Mouse (Mus musculus): ENCODE results near the gene Pptc7. TPM values are rescaled to one million over a fixed set of nuclear protein-coding genes. Genes with fewer than 3 reads are reported as not detected.
"Not testable (repeated sequence)": the region's sequence is repeated elsewhere in the genome, so short reads cannot be mapped to it uniquely, and the experiment has no call there.

Pptc7 gene
- polyA plus RNA-seq, 1 experiment from 2014 or later: 13.0 TPM

DNA sequence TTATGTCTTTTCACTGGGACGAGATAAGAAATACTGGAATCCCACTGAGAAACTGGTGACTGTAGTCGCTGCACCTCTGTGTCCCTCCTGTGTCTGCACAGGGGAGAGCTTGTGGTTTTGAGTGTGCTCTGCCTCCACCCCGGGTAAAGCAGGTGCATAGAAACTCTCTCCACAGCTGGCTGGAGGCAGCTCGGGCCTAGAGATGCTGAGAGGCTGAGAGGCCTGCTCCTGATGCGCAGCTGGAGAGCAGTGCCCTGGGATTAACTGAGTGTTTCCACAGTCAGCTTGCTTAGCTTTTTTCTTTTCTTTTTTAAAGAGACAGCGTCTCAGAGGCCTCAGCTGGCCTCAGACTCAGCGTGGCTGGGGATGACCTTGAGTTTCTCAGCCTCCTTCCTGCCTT lies 27.5 kb downstream of the Pptc7 start:
- no peak overlapping the region for H3K9ac ChIP-seq (ENCODE audit: low read depth, low read length)
- H3K4me2 ChIP-seq (replicated peaks; ENCODE audit: low read depth): no peak overlapping the region
- no peak for ATAC-seq
- H3K27me3 ChIP-seq (replicated peaks; ENCODE audit: control insufficient read depth, insufficient read depth, low read length): no peaks in the 10 kb centered on the region
- no peak for TF ChIP-seq CTCF (IDR thresholded peaks at IDR 0.05; ENCODE audit: low read depth)
- H3K9me3 ChIP-seq (ENCODE audit: control insufficient read depth): no peaks in the 10 kb centered on the region
- H3K4me3 ChIP-seq (ENCODE audit: low read depth, low read length): no peak overlapping the region
- H3K4me1 ChIP-seq (replicated peaks; ENCODE audit: control insufficient read depth, insufficient read depth, low read length): no peaks in the 10 kb centered on the region
- WGBS: 78% methylated on average over 7 of the region's 7 CpGs
- no peak overlapping the region for H3K27ac ChIP-seq (ENCODE audit: low read depth, low read length)
- H3K36me3 ChIP-seq (ENCODE audit: control insufficient read depth, insufficient read depth): peaks cover 74% of the 10 kb centered on the region

DNA sequence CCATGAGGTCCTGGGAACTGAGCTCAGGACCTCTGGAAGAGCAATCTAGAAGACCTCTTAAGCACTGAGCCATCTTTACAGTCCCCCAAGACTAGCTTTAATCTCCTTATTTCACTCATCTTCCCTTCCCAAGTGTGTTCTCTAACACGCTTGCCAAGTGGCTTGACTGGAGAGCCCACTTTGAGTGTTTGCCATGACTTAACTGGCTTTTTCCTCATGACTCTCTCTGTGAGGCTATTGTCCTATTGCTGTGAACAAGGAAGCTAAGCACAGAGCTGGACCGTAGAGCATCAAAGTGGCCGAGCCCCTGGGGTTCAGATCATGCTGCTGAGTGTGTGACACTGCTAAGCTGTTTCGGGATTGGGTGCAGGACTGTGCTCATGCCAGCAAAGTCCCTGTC lies 28.2 kb downstream of the Pptc7 start:
- H3K36me3 ChIP-seq (ENCODE audit: control insufficient read depth, insufficient read depth): peaks cover 81% of the 10 kb centered on the region
- H3K9ac ChIP-seq (ENCODE audit: low read depth, low read length): no peak overlapping the region
- no peak for ATAC-seq
- no peaks in the 10 kb centered on the region for H3K4me1 ChIP-seq (replicated peaks; ENCODE audit: control insufficient read depth, insufficient read depth, low read length)
- no peak for TF ChIP-seq CTCF (IDR thresholded peaks at IDR 0.05; ENCODE audit: low read depth)
- H3K4me3 ChIP-seq (ENCODE audit: low read depth, low read length): no peak overlapping the region
- H3K9me3 ChIP-seq (ENCODE audit: control insufficient read depth): no peaks in the 10 kb centered on the region
- WGBS: 90% methylated on average over 4 of the region's 4 CpGs
- H3K27ac ChIP-seq (ENCODE audit: low read depth, low read length): no peak overlapping the region
- no peak overlapping the region for H3K4me2 ChIP-seq (replicated peaks; ENCODE audit: low read depth)
- no peaks in the 10 kb centered on the region for H3K27me3 ChIP-seq (replicated peaks; ENCODE audit: control insufficient read depth, insufficient read depth, low read length)

DNA sequence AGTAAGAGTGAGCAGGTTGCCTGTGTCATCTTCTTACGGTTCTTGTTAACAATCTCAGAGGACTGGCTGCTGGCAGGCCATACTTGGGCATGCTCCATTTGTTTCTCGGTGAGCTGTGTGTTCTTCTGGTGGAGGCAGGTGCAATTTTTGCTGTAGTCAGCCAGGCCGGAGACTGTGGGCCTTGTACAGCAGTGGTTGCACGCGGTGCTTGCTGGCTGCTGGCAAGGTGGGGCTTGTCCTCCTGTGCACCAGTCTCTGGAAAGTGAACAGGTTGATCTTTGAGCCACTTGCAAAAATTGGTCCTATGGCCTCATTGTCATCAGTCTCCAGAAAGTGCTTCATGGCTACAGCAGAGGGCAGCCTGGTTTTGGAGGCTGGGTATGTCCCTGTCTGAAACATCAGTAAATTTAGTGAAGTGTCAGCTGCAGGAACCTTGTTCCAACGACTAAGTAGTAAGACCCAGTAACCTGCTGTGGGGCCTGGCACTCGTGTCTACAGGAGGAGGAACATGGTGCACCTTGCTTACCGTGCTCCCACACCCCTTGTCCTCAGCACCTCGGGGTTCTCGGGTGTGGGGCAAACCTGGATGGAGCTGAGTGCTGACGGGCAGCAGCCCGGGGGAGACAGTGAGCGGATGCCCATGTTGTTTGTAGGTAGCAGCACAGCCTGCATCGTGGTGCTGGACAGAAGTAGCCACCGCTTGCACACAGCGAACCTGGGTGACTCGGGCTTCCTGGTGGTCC lies 28.9 kb downstream of the Pptc7 start:
- no peaks in the 10 kb centered on the region for H3K9me3 ChIP-seq (ENCODE audit: control insufficient read depth)
- TF ChIP-seq CTCF (IDR thresholded peaks at IDR 0.05; ENCODE audit: low read depth): no peak
- H3K27me3 ChIP-seq (replicated peaks; ENCODE audit: control insufficient read depth, insufficient read depth, low read length): no peaks in the 10 kb centered on the region
- ATAC-seq: no peak
- peaks cover 81% of the 10 kb centered on the region for H3K36me3 ChIP-seq (ENCODE audit: control insufficient read depth, insufficient read depth)
- WGBS: 91% methylated on average over 17 of the region's 17 CpGs
- no peak overlapping the region for H3K27ac ChIP-seq (ENCODE audit: low read depth, low read length)
- no peaks in the 10 kb centered on the region for H3K4me1 ChIP-seq (replicated peaks; ENCODE audit: control insufficient read depth, insufficient read depth, low read length)
- no peak overlapping the region for H3K9ac ChIP-seq (ENCODE audit: low read depth, low read length)
- H3K4me2 ChIP-seq (replicated peaks; ENCODE audit: low read depth): no peak overlapping the region
- no peak overlapping the region for H3K4me3 ChIP-seq (ENCODE audit: low read depth, low read length)

DNA sequence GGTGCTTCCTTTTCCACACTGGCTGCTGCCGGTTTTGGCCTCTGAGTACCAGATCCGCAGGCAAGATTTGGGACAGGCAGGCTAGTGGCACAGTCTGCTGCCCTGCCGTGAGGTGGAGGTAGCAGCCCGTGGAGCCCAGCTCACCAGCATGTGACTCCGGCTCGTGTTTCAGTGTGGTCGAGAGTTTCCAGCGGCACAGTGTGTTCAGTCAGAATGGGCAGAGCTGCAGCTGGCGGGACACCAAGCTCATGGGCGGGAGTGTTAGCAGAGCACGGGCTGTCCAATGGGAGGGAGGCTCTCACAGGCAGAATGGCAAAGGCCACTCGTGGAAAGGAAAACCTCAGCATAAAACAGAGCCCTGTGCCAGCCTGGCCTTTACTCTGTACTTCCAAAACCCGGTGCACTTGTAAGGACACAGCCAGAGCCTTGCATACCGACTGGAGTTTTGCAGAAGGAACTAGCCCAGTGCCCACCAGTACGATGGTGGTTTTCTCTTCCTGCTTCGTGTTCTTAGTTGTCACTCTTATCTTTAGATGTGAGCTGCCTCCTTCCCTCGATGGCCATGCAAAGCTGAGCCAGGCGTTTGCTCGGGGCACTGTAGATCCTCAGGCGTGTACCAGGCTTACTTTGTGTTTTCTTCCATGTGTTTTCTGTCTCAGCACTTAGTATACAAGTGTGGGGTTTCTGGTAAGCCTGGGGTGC lies 31.0 kb downstream of the Pptc7 start:
- H3K9ac ChIP-seq (ENCODE audit: low read depth, low read length): no peak overlapping the region
- peaks cover 73% of the 10 kb centered on the region for H3K36me3 ChIP-seq (ENCODE audit: control insufficient read depth, insufficient read depth)
- peak; percentile 45 for ATAC-seq
- H3K4me3 ChIP-seq (ENCODE audit: low read depth, low read length): no peak overlapping the region
- 59% methylated on average over 20 of the region's 20 CpGs for WGBS
- no peaks in the 10 kb centered on the region for H3K9me3 ChIP-seq (ENCODE audit: control insufficient read depth)
- 0 out of 2 replicates have a peak, but pooled peaks have one; percentile 24 for TF ChIP-seq CTCF (IDR thresholded peaks at IDR 0.05; ENCODE audit: low read depth)
- no peaks in the 10 kb centered on the region for H3K27me3 ChIP-seq (replicated peaks; ENCODE audit: control insufficient read depth, insufficient read depth, low read length)
- no peaks in the 10 kb centered on the region for H3K4me1 ChIP-seq (replicated peaks; ENCODE audit: control insufficient read depth, insufficient read depth, low read length)
- peak overlapping the region; percentile 57; the same call in 1 of the 2 replicates for H3K27ac ChIP-seq (ENCODE audit: low read depth, low read length)
- H3K4me2 ChIP-seq (replicated peaks; ENCODE audit: low read depth): no peak overlapping the region

DNA sequence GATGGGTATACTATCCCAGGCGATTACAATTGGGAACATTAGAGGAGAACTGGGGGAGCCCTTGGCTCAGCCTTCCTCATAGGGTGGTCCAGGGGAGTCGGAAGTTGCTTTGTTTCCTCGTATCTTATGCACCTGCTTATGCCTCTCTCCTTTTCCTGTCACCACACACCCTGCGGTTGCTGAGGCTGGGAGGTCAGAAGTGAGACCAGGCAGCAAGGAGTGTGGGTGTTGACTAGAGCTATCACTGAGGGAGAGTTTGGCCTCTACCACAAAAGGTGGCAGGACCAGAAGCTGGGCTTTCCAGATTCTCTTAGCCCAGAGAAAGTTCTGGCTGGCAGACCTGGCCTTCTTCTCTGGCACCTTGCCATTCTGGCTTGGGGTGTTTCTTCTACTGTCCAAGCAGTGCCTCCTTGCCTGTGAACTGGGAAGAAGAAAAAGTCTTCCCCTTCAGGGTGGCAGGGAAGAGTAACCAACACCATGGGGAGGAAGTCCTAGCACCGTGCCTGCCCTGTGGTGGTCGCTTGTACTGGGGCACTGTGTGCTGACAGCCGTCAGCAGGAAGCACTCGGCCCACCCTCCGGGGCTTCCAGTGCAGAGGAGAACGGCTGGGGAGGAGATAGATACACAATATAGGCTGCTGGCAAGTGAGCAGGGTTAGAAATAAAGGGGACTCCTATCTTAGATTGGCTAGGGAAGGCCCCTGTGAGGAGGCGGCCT lies 33.3 kb downstream of the Pptc7 start:
- 73% methylated on average over 11 of the region's 11 CpGs for WGBS
- ATAC-seq: no peak
- H3K4me3 ChIP-seq (ENCODE audit: low read depth, low read length): no peak overlapping the region
- TF ChIP-seq CTCF (IDR thresholded peaks at IDR 0.05; ENCODE audit: low read depth): no peak
- no peak overlapping the region for H3K4me2 ChIP-seq (replicated peaks; ENCODE audit: low read depth)
- H3K9ac ChIP-seq (ENCODE audit: low read depth, low read length): no peak overlapping the region
- no peaks in the 10 kb centered on the region for H3K27me3 ChIP-seq (replicated peaks; ENCODE audit: control insufficient read depth, insufficient read depth, low read length)
- H3K9me3 ChIP-seq (ENCODE audit: control insufficient read depth): no peaks in the 10 kb centered on the region
- peaks cover 69% of the 10 kb centered on the region for H3K36me3 ChIP-seq (ENCODE audit: control insufficient read depth, insufficient read depth)
- H3K27ac ChIP-seq (ENCODE audit: low read depth, low read length): no peak overlapping the region
- H3K4me1 ChIP-seq (replicated peaks; ENCODE audit: control insufficient read depth, insufficient read depth, low read length): no peaks in the 10 kb centered on the region

DNA sequence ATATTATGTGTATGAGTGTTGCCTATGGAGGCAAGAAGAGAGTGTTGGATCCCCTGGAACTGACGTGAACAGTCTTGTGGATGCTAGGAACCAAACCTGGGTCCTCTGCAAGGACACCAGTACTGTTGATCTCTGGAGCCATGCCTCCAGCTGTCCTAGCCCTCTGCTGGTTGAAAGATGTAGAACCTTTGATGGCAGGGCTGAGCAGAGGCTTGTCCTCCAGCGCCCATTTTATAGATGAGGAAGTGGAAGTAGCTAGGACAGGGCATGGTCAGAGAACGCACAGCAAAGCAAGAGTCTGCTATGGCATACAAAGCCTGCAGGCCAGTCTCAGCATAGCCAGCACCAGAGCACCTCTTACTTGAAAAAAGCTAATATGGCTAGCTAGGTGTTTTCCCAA lies 33.9 kb downstream of the Pptc7 start:
- Histone ChIP-seq H3K4me2 (replicated peaks; ENCODE audit: low read depth) (no peak overlapping the region), H3K9me3 (ENCODE audit: control insufficient read depth) (no peaks in the 10 kb centered on the region), H3K4me3 (ENCODE audit: low read depth, low read length) (no peak overlapping the region), H3K9ac (ENCODE audit: low read depth, low read length) (no peak overlapping the region), H3K4me1 (replicated peaks; ENCODE audit: control insufficient read depth, insufficient read depth, low read length) (no peaks in the 10 kb centered on the region), H3K27me3 (replicated peaks; ENCODE audit: control insufficient read depth, insufficient read depth, low read length) (no peaks in the 10 kb centered on the region), H3K27ac (ENCODE audit: low read depth, low read length) (no peak overlapping the region), H3K36me3 (ENCODE audit: control insufficient read depth, insufficient read depth) (peaks cover 63% of the 10 kb centered on the region)
- 60% methylated on average over 3 of the region's 3 CpGs for WGBS
- no peak for ATAC-seq
- TF ChIP-seq CTCF (IDR thresholded peaks at IDR 0.05; ENCODE audit: low read depth): peak; percentile 74

DNA sequence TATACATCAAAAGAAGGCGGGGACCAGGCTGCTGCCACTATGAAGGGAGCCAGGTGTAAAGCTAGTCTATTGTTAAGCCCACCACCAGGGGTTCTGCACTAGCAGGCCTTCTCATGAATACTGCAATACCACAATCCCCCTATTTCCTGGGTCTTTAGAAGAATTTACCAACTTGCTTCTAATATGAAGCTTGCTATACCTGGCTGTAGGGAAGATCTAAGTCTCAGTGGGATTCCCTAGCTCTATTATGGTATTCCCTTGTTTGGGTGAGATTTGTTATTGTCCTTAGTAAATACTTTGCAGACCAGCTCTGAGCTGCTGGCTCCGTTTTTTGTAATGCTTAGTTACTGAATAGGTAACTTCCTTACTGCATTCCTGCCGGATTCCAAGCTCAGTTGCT lies 34.8 kb downstream of the Pptc7 start:
- not testable (repeated sequence) for H3K9ac ChIP-seq (ENCODE audit: low read depth, low read length); H3K4me3 ChIP-seq (ENCODE audit: low read depth, low read length); H3K4me1 ChIP-seq (replicated peaks; ENCODE audit: control insufficient read depth, insufficient read depth, low read length); H3K27me3 ChIP-seq (replicated peaks; ENCODE audit: control insufficient read depth, insufficient read depth, low read length); H3K27ac ChIP-seq (ENCODE audit: low read depth, low read length); H3K4me2 ChIP-seq (replicated peaks; ENCODE audit: low read depth); H3K9me3 ChIP-seq (ENCODE audit: control insufficient read depth); ATAC-seq
- WGBS: 86% methylated on average over 3 of the region's 3 CpGs
- peaks cover 60% of the 10 kb centered on the region for H3K36me3 ChIP-seq (ENCODE audit: control insufficient read depth, insufficient read depth)
